Mouse (Mus musculus): ENCODE results near the gene Dap.

DNA sequence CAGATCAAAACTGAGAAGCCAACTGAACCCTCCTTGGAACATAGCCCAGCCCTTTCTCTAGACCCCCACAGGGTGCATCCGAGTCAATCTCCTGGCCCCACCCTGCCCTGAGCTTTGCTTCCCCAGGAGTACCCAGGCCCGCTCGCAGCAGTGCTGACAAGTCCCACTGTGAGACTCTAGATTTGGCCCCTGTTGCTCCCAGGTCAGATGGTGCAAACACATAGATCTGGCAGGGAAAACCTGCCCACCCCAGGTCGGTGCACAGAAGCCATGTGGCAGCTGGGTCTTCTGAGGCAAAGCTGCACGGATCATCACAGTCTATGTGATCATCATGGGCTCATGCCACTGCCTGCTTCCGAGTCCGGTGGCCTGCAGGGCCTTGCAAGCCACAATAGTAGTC lies 48.6 kb downstream of the Dap start:
- TF ChIP-seq MEF2A (IDR thresholded peaks at IDR 0.05; ENCODE audit: borderline replicate concordance, low read depth, low read length) = no peak
- TF ChIP-seq ZC3H11A (IDR thresholded peaks at IDR 0.05; ENCODE audit: low read depth, low read length) = no peak
- no peak for TF ChIP-seq POLR2A (IDR thresholded peaks at IDR 0.05; ENCODE audit: low read depth, low read length)

Measured in CH12.LX (cell line).